Mouse (Mus musculus): ENCODE measurements around the gene Ank3. TPM values are rescaled to one million over a fixed set of nuclear protein-coding genes. Genes with fewer than 3 reads are reported as not detected.

The Ank3 gene
- polyA plus RNA-seq, 3 experiments from 2014 or later, result 0.58 to 0.98 TPM; not detected in 1

- ATAC-seq, result no peak
Measured at GRCm38 (mm10) chr10:69575451-69575850, 176.9 kb downstream of the Ank3 start.

- no peak for ATAC-seq
Measured at GRCm38 (mm10) chr10:69576264-69576663, 177.7 kb downstream of the Ank3 start.

GRCm38 (mm10) chr10:69577061-69577728 is 178.6 kb downstream of the Ank3 start:
- no peak for ATAC-seq

GRCm38 (mm10) chr10:69577729-69578061 is 179.1 kb downstream of the Ank3 start:
- ATAC-seq, result no peak

GRCm38 (mm10) chr10:69579585-69579984 is 181.0 kb downstream of the Ank3 start:
- no peak for ATAC-seq

- ATAC-seq, result no peak
Measured at GRCm38 (mm10) chr10:69581525-69581924, 183.0 kb downstream of the Ank3 start.

- ATAC-seq, result no peak
Measured at GRCm38 (mm10) chr10:69583874-69584481, 185.4 kb downstream of the Ank3 start.

- no peak for ATAC-seq
Measured at GRCm38 (mm10) chr10:69584566-69584965, 186.0 kb downstream of the Ank3 start.

- no peak for ATAC-seq
Measured at GRCm38 (mm10) chr10:69585271-69585670, 186.7 kb downstream of the Ank3 start.

GRCm38 (mm10) chr10:69594186-69595131 is 195.9 kb downstream of the Ank3 start:
- ATAC-seq, result no peak

GRCm38 (mm10) chr10:69595487-69595886 is 196.9 kb downstream of the Ank3 start:
- ATAC-seq, result no peak

GRCm38 (mm10) chr10:69601471-69601870 is 202.9 kb downstream of the Ank3 start:
- no peak for ATAC-seq

- no peak for ATAC-seq
Measured at GRCm38 (mm10) chr10:69602711-69603110, 204.1 kb downstream of the Ank3 start.

- no peak for ATAC-seq
Measured at GRCm38 (mm10) chr10:69604609-69605008, 206.0 kb downstream of the Ank3 start.

- no peak for ATAC-seq
Measured at GRCm38 (mm10) chr10:69605211-69605610, 206.6 kb downstream of the Ank3 start.

GRCm38 (mm10) chr10:69607611-69608119 is 209.1 kb downstream of the Ank3 start:
- ATAC-seq, result no peak

GRCm38 (mm10) chr10:69611314-69611713 is 212.7 kb downstream of the Ank3 start:
- ATAC-seq, result no peak

- ATAC-seq, result no peak
Measured at GRCm38 (mm10) chr10:69611839-69612340, 213.3 kb downstream of the Ank3 start.

- ATAC-seq, result no peak
Measured at GRCm38 (mm10) chr10:69616953-69617352, 218.4 kb downstream of the Ank3 start.

- no peak for ATAC-seq
Measured at GRCm38 (mm10) chr10:69617537-69618112, 219.1 kb downstream of the Ank3 start.

GRCm38 (mm10) chr10:69620692-69621382 is 222.3 kb downstream of the Ank3 start:
- ATAC-seq, result no peak

- no peak for ATAC-seq
Measured at GRCm38 (mm10) chr10:69627767-69628166, 229.2 kb downstream of the Ank3 start.
